Mouse (Mus musculus) liver, adult 10 weeks (tissue): ENCODE results near the gene 4930430A15Rik. TPM values are rescaled to one million over a fixed set of nuclear protein-coding genes. Genes with fewer than 3 reads are reported as not detected.

Experiments used
- polyA plus RNA-seq: library from polyadenylated mRNA; stranded (reverse); fragments of 350-450 nt; fragmentation: Illumina TruSeq; extraction: RNeasy Lipid Tissue Mini Kit (QIAGEN cat#74804); gene quantifications from one replicate; pipeline ENCODE4 v1.2.3, GENCODE M21; 2014; ENCODE audit warnings: low read depth, low replicate concordance

The 4930430A15Rik gene
- not detected for polyA plus RNA-seq

DNA sequence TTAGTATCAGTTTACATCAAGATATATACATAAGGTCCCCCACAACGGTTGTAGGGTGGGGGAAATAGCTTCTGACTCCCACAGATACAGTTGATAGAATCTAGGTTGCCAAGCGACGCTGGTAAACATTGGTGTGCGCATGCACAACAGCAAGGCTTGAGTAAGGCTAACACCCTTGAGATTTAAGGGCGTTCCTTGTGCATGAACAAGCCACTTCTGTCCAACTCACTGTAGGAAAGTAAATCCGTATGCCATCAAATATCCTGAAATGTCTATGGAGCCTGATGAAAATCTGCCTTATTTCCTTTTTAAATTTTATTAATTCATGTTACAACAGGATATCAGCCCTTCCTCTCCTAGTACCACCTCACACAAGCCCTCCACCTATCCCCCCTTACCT, at the start of gene 4930430A15Rik:
TSS of gene 4930430A15Rik (minus strand) at position 101 of the 400 bp plus-strand sequence.

DNA sequence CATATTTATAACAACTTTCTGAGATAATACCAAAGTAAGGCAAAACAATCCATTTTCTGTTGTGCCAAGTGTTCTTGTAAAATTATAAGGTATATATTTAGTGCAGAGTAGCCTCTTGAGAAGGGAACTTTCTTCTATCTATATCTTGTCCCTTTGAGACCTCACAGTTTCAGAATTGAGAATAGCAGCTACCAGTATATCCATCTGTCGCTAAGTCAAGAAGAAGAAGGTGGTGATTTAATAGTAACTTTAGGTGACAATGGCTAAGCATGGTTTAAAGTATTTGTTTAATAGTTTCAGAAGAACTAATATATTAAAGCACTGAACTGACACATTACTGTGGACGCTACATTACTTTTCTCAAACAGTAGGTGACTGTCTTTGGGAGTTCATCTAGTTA, 44.6 kb upstream of the 4930430A15Rik start, which contains the start of gene Olfr1277:
TSS of gene Olfr1277 (minus strand) at position 101 of the 400 bp plus-strand sequence.

DNA sequence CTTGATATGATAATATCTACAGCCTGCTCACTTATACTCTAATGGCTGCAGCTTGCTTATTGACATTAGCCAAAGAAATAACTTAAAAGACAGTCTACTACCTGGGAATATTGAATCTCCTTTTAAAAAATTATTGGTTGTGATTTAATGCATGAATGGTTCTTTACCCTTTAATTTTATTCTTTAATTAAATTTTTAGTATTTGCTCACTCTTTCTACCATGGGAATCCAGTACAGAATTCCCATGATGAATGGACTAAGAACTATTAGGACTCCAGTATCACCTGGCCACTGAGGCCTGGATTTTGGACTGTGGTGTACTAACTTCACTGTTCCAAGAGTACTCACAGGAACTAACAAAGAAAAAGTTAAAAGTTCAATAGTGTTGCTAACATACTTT, 24.8 kb upstream of the 4930430A15Rik start, which contains the start of gene Olfr1276:
TSS of gene Olfr1276 (plus strand) at position 301 of the 400 bp plus-strand sequence.

DNA sequence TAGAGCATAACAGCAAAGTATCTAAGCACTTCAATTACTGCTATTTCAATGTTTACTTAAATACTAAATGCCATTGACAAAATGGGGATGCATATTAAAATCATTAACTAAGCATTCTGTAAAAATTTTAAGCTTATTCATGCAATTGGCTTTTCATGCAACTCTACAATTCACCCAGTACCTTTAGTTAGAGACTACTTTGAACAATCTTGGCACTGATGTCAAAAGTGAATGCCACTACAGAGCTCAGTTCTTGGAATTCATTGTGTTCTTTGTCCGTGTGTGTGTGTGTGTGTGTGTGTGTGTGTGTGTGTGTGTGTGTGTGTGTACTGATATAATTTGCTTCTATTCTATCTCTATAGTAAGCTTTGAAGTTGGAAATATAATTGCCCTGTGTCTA, 5.8 kb upstream of the 4930430A15Rik start, which contains the start of gene Olfr1275:
TSS of gene Olfr1275 (minus strand) at position 101 of the 400 bp plus-strand sequence.

DNA sequence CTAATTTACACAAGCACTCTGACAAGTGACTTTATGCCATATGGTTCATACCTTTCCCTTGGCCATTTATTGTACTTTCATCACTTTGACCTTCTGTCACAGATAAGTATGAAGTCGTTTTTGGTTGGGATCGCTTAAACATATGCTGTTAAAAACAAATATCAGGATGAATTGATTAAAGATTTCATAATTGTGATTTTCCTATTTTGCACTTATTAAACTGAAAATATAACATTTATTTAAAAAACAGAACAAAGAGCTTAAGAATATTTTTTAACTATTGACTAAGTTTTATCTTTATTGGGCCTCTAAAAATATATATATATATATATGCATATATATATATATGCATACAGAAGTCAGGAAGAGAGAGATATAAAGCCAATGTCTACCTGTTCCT, 76.6 kb downstream of the 4930430A15Rik start, which contains the start of gene Gm15130:
TSS of gene Gm15130 (minus strand) at position 101 of the 400 bp plus-strand sequence.

Other genes starting within 250 kb of the 4930430A15Rik start
- not detected for gene Gm13941, start 123.6 kb downstream of the 4930430A15Rik start, polyA plus RNA-seq
- gene Gm15130, start 76.7 kb downstream of the 4930430A15Rik start, polyA plus RNA-seq: not detected
- not detected for gene Olfr1275, start 5.7 kb upstream of the 4930430A15Rik start, polyA plus RNA-seq
- not detected for gene Olfr1276, start 24.9 kb upstream of the 4930430A15Rik start, polyA plus RNA-seq
- not detected for gene Olfr1277, start 44.5 kb upstream of the 4930430A15Rik start, polyA plus RNA-seq
- not detected for gene Olfr1278, start 60.5 kb upstream of the 4930430A15Rik start, polyA plus RNA-seq
- not detected for gene Olfr1279, start 71.0 kb upstream of the 4930430A15Rik start, polyA plus RNA-seq
- not detected for gene Olfr1280, start 84.4 kb upstream of the 4930430A15Rik start, polyA plus RNA-seq
- not detected for gene Olfr1281, start 96.9 kb upstream of the 4930430A15Rik start, polyA plus RNA-seq
- gene Olfr1282, start 106.5 kb upstream of the 4930430A15Rik start, polyA plus RNA-seq: not detected
- not detected for gene Olfr1283, start 137.2 kb upstream of the 4930430A15Rik start, polyA plus RNA-seq
- not detected for gene Olfr1284, start 145.9 kb upstream of the 4930430A15Rik start, polyA plus RNA-seq
- not detected for gene Olfr1286, start 193.5 kb upstream of the 4930430A15Rik start, polyA plus RNA-seq
- not detected for gene Olfr1287, start 219.5 kb upstream of the 4930430A15Rik start, polyA plus RNA-seq
- gene Olfr1288, start 244.5 kb upstream of the 4930430A15Rik start, polyA plus RNA-seq: not detected